Mouse (Mus musculus) neural tube, embryonic 14.5 days (tissue): ENCODE measurements around the gene Stk11. TPM values are rescaled to one million over a fixed set of nuclear protein-coding genes. Genes with fewer than 3 reads are reported as not detected.
"Not testable (repeated sequence)": the region's sequence is repeated elsewhere in the genome, so short reads cannot be mapped to it uniquely, and the experiment has no call there.

Experiments
- ATAC-seq: fragments of 200-750 bp; cut with Nextera tagmentation; 2 replicates; pipeline ENCODE4 v1.8.0; 2017; ENCODE audit warnings: low read depth, mild to moderate bottlenecking, moderate TSS enrichment, moderate library complexity
- H3K27ac ChIP-seq: fragments of 300-500 bp; sonication (generic); 2 replicates; pipeline ENCODE4 v1.5.1; 2014; ENCODE audit warnings: low read depth, mild to moderate bottlenecking, control low read depth, low read length, moderate library complexity, mixed read lengths
- H3K27me3 ChIP-seq: fragments of 300-500 bp; sonication (generic); 2 replicates; pipeline ENCODE4 v1.6.1; 2014; ENCODE audit warnings: low read length; ENCODE audit not compliant: control insufficient read depth, insufficient read depth
- H3K36me3 ChIP-seq: fragments of 300-500 bp; sonication (generic); 2 replicates; pipeline ENCODE4 v1.6.1; 2014; ENCODE audit warnings: low read length, mixed read lengths; ENCODE audit not compliant: control insufficient read depth, insufficient read depth
- H3K4me1 ChIP-seq: fragments of 300-500 bp; sonication (generic); 2 replicates; pipeline ENCODE4 v1.6.1; 2014; ENCODE audit warnings: low read length; ENCODE audit not compliant: control insufficient read depth, insufficient read depth
- H3K4me2 ChIP-seq: fragments of 300-500 bp; sonication (generic); 2 replicates; pipeline ENCODE4 v1.6.1; 2014; ENCODE audit warnings: mild to moderate bottlenecking, low read depth, low read length, control low read depth
- H3K4me3 ChIP-seq: fragments of 300-500 bp; sonication (generic); 2 replicates; pipeline ENCODE4 v1.5.1; 2014; ENCODE audit warnings: low read depth, low read length, control low read depth, mixed read lengths
- H3K9ac ChIP-seq: fragments of 300-500 bp; sonication (generic); replicated peaks from 2 replicates; pipeline ENCODE4 v1.6.1; 2014; ENCODE audit warnings: low read depth, mild to moderate bottlenecking, control low read depth, low read length, mixed read lengths
- H3K9me3 ChIP-seq: fragments of 300-500 bp; sonication (generic); 2 replicates; pipeline ENCODE4 v1.6.1; 2016; ENCODE audit warnings: low read length; ENCODE audit not compliant: control insufficient read depth
- WGBS: fragments of 180-500 bp; shearing (Covaris S2); extraction: QIAGEN DNeasy Blood & Tissue Kit; methylation state at CpG from one replicate; pipeline ENCODE4 v1.1.7; 2014; 5-methylcytosine and 5-hydroxymethylcytosine counted together
- polyA plus RNA-seq: library from polyadenylated mRNA; unstranded; fragments of >200 nt; fragmentation: Nextera tagmentation; extraction: Ambion mirVana; gene quantifications from 2 replicates; pipeline ENCODE4 v1.2.1, GENCODE M21; 2014

Stk11 gene
- polyA plus RNA-seq, 1 experiment from 2014 or later: 26.0 TPM

- H3K27ac ChIP-seq: peak overlapping the region; percentile 90
- H3K9me3 ChIP-seq, H3K4me3 ChIP-seq, H3K27me3 ChIP-seq, H3K9ac ChIP-seq, ATAC-seq: not testable (repeated sequence)
- H3K4me1 ChIP-seq: peaks cover 41% of the 10 kb centered on the region
- H3K4me2 ChIP-seq: peak overlapping the region; percentile 94; the same call in 1 of the 2 replicates
- 81% methylated on average over 4 of the region's 4 CpGs for WGBS
- peaks cover 14% of the 10 kb centered on the region for H3K36me3 ChIP-seq
These were observed 50.5 kb downstream of the Stk11 start for GRCm38 (mm10) chr10:80166136-80166535.

GRCm38 (mm10) chr10:80167460-80168037 is 51.9 kb downstream of the Stk11 start:
- Histone ChIP-seq H3K9me3 (no peaks in the 10 kb centered on the region), H3K36me3 (peaks cover 26% of the 10 kb centered on the region), H3K9ac (peak overlapping the region; percentile 99), H3K27ac (peak overlapping the region; percentile 99), H3K27me3 (no peaks in the 10 kb centered on the region), H3K4me1 (peaks cover 51% of the 10 kb centered on the region), H3K4me3 (peak overlapping the region; percentile 94), H3K4me2 (peak overlapping the region; percentile 85)
- ATAC-seq: peak; percentile 89
- under 1% methylated on average over 53 of the region's 55 CpGs for WGBS

- Histone ChIP-seq H3K27me3 (no peaks in the 10 kb centered on the region), H3K4me2 (peak overlapping the region; percentile 85), H3K9ac (peak overlapping the region; percentile 99), H3K9me3 (no peaks in the 10 kb centered on the region), H3K36me3 (peaks cover 26% of the 10 kb centered on the region), H3K4me1 (peaks cover 53% of the 10 kb centered on the region), H3K4me3 (peak overlapping the region; percentile 94), H3K27ac (peak overlapping the region; percentile 99)
- peak; percentile 39 for ATAC-seq
- WGBS: under 1% methylated on average over 43 of the region's 48 CpGs
These were observed 52.5 kb downstream of the Stk11 start for GRCm38 (mm10) chr10:80168038-80168661.

- WGBS: 89% methylated on average over 1 of the region's 1 CpGs
- peak overlapping the region; percentile 85 for H3K4me2 ChIP-seq
- H3K9me3 ChIP-seq: no peaks in the 10 kb centered on the region
- H3K4me1 ChIP-seq: peaks cover 49% of the 10 kb centered on the region
- no peaks in the 10 kb centered on the region for H3K27me3 ChIP-seq
- peak overlapping the region; percentile 99; the same call in 1 of the 2 replicates for H3K27ac ChIP-seq
- ATAC-seq: no peak
- H3K36me3 ChIP-seq: peaks cover 26% of the 10 kb centered on the region
- H3K4me3 ChIP-seq: peak overlapping the region; percentile 94
- H3K9ac ChIP-seq: peak overlapping the region; percentile 99; the same call in 1 of the 2 replicates
These were observed 53.5 kb downstream of the Stk11 start for GRCm38 (mm10) chr10:80169070-80169469.

GRCm38 (mm10) chr10:80169651-80170050 is 54.0 kb downstream of the Stk11 start:
- Histone ChIP-seq H3K9ac (no peak overlapping the region), H3K4me1 (peaks cover 43% of the 10 kb centered on the region), H3K36me3 (peaks cover 26% of the 10 kb centered on the region), H3K27ac (no peak overlapping the region), H3K4me3 (no peak overlapping the region), H3K27me3 (no peaks in the 10 kb centered on the region), H3K9me3 (no peaks in the 10 kb centered on the region), H3K4me2 (peak overlapping the region; percentile 8; the same call in 1 of the 2 replicates)
- no peak for ATAC-seq
- WGBS: 93% methylated on average over 7 of the region's 7 CpGs

GRCm38 (mm10) chr10:80170052-80170451 is 54.4 kb downstream of the Stk11 start:
- WGBS: 98% methylated on average over 16 of the region's 16 CpGs
- Histone ChIP-seq H3K4me1 (peaks cover 42% of the 10 kb centered on the region), H3K27me3 (no peaks in the 10 kb centered on the region), H3K4me3 (no peak overlapping the region), H3K9ac (no peak overlapping the region), H3K36me3 (peaks cover 26% of the 10 kb centered on the region), H3K27ac (no peak overlapping the region), H3K9me3 (no peaks in the 10 kb centered on the region), H3K4me2 (no peak overlapping the region)
- ATAC-seq: no peak

- H3K9ac ChIP-seq: no peak overlapping the region
- no peak for ATAC-seq
- no peak overlapping the region for H3K4me2 ChIP-seq
- no peak overlapping the region for H3K27ac ChIP-seq
- H3K4me3 ChIP-seq: no peak overlapping the region
- 95% methylated on average over 19 of the region's 19 CpGs for WGBS
- H3K27me3 ChIP-seq: no peaks in the 10 kb centered on the region
- no peaks in the 10 kb centered on the region for H3K9me3 ChIP-seq
- H3K4me1 ChIP-seq: peaks cover 37% of the 10 kb centered on the region
- peaks cover 26% of the 10 kb centered on the region for H3K36me3 ChIP-seq
These were observed 55.0 kb downstream of the Stk11 start for GRCm38 (mm10) chr10:80170601-80171021.

GRCm38 (mm10) chr10:80171252-80171651 is 55.6 kb downstream of the Stk11 start:
- H3K9me3 ChIP-seq: no peaks in the 10 kb centered on the region
- peaks cover 26% of the 10 kb centered on the region for H3K36me3 ChIP-seq
- H3K4me1 ChIP-seq: peaks cover 36% of the 10 kb centered on the region
- H3K9ac ChIP-seq: no peak overlapping the region
- WGBS: 94% methylated on average over 15 of the region's 15 CpGs
- H3K4me3 ChIP-seq: no peak overlapping the region
- H3K27me3 ChIP-seq: no peaks in the 10 kb centered on the region
- no peak overlapping the region for H3K27ac ChIP-seq
- H3K4me2 ChIP-seq: no peak overlapping the region
- ATAC-seq: no peak

GRCm38 (mm10) chr10:80171760-80172526 is 56.3 kb downstream of the Stk11 start:
- peak overlapping the region; percentile 85 for H3K27ac ChIP-seq
- no peaks in the 10 kb centered on the region for H3K27me3 ChIP-seq
- H3K9me3 ChIP-seq: no peaks in the 10 kb centered on the region
- peaks cover 26% of the 10 kb centered on the region for H3K36me3 ChIP-seq
- peak overlapping the region; percentile 62 for H3K9ac ChIP-seq
- no peak for ATAC-seq
- H3K4me2 ChIP-seq: peak overlapping the region; percentile 63
- H3K4me3 ChIP-seq: no peak overlapping the region; the same call in 1 of the 2 replicates
- peaks cover 31% of the 10 kb centered on the region for H3K4me1 ChIP-seq
- WGBS: 79% methylated on average over 45 of the region's 45 CpGs
